Mouse (Mus musculus) ovary, postnatal 14 days (tissue): ENCODE measurements around the gene Smim24.

ENCODE experiments used
- DNase-seq: peaks from one replicate; pipeline ENCODE4 v3.0.0; 2022; ENCODE audit warnings: low spot score

The Smim24 gene

GRCm38 (mm10) chr10:81435436-81435835 is 42.6 kb downstream of the Smim24 start:
- no peak for DNase-seq

- DNase-seq, result no peak
Measured at GRCm38 (mm10) chr10:81441019-81441418, 48.2 kb downstream of the Smim24 start.
